Mouse (Mus musculus) lung, postnatal 36 days (tissue): ENCODE measurements at regions not wholly inside any gene's neighbourhood (a gene's known extent, or its start where the extent isn't known, plus 50 kb on each side); places are given as distances from the start of the nearest gene placed in this dataset.

Experiments
- DNase-seq: peaks from one replicate; pipeline ENCODE4 v3.0.0; 2022; ENCODE audit warnings: mixed read lengths

DNA sequence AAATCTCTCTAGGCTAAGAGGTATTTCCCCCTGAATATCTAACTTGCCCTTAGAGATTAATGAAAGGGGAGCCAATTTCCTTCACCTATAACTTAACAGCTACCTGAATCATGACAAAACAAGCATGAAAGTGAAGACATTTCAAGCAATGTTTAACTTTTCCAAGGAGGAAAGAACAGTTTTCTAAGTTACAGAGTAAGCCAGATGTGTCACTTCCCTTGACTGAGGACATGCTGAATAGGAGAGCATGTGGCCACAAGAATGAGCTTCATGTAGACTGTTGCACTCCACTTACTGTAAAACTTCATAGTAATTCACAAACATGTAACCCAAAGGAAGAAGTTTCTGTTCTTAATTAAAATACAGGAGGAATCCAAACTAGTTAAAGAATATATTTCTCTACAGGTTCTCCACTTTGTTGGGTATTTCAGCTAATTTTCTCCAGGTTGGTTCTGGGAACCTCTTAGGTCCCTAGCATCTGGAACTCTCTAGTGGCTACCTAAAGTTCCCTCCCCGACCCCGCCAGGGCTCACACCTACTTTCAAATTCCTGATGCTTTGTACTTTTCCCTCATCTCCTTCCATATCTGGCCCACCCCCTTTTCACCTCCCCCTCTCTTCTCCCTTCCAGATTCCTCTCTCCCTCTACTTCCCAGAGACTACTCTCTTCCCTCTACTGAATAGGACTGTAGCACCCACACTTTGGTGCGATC lies 142.0 kb upstream of the Tyrp1 start:
- no peak for DNase-seq

DNA sequence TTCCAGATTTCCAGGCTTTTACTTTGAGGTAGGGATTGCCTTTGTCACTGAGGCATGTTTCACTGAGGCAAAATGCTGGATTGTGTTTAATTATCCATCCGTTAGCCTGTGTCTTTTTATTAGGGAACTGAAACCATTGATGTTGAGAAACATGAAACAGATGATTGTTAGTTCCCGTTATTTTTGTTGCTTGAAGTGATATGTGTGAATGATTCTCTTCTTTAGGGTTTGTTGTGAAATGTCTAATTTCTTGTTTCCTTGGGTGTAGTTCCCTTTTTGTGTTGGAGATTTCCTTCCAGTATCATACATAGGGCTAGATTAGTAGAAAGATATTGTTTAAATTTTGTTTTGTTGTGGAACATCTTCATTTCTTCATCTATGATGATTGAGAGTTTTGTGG lies 121.2 kb upstream of the Tyrp1 start:
- DNase-seq, result no peak

DNA sequence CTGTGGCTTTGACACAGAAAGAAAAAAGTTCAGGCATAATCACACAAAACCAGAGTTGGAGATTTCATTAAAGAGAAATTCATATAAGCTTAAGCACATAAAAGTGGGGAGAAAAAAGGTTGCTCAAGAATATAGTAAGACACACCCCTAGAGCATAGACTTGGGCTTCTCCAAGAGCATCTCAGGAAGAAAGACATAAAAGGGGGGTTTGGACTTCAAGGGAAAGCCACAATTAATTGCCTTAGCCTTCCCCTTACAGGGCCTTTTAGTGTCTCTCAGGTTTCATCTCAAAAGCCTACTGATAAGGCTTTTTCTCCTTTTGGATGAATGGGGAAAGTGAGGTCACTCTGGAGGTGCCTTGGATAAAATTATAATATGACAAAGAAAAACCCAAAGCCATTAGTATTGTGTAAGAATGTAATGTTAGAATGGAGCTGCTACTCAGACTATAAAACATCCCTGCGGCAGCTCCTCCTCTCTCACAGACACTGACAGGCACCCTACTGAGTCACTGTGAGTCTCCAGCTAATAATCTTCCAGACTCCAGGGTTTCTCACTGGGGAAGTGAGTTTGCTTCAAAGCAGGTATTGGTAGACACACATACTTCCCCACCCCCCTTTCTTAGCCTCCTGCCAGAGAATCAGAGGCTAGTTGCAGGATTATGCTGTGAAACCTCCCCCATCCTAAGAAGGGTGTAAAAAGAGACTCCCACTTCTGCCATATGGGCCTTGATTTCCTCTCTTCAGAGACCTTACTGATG lies 88.8 kb upstream of the Tyrp1 start:
- no peak for DNase-seq

DNA sequence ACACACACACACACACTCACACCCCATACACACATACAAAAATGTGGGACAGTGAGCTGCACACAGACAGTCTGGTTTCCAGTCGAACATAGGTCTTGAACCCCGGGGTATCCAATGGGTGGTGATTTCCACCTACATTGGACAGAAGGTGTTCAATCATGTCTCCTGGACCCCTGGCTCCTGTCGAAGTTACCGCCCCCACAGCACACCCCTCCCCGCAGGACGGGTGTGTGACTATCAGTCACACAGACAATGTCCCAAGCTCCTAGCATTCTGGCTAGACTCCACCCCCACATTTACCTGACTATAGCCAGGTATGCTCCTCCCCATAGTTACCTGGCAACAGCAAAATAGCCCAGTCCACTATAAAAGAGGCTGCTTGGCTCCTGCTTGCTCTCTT lies 81.7 kb upstream of the Tyrp1 start:
- no peak for DNase-seq

DNA sequence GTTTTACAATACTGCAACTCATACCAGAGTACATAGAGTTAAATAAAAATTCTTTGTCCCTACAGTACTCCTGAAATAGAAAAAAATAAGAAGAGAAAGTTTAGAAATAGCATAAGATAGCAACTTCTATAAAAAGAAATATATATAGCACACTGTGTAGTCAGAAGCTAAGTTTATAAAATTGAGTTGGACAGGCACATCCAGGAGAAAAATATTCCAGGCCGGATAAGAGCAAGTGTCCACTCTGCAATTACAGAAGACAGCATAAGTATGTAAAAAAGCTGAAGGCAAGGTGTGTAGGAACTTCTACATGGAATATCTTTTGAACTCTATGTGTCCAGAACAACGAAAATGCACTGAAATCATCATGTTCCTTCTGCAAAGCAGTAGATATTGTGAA lies 77.8 kb upstream of the Tyrp1 start:
- no peak for DNase-seq

DNA sequence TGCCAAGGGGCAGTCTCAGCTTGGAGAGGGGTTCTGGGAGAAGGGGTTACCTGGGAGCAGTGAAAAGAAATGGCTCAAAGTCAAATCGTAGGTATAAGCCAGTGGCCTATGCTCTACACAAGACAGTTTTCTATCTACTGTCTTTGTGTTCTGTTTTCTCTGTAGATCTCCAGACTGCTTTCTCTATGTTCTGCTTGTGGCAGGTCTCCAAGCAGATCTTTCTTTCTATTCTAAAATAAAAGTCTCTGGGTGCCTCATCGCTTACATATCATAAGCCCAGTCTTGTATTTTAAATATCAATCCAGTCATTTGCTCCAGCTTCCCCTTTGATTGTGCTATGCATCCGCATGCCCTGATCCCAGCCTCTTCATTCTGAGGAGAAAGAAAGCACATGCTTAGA lies 69.9 kb upstream of the Tyrp1 start:
- DNase-seq, result no peak

DNA sequence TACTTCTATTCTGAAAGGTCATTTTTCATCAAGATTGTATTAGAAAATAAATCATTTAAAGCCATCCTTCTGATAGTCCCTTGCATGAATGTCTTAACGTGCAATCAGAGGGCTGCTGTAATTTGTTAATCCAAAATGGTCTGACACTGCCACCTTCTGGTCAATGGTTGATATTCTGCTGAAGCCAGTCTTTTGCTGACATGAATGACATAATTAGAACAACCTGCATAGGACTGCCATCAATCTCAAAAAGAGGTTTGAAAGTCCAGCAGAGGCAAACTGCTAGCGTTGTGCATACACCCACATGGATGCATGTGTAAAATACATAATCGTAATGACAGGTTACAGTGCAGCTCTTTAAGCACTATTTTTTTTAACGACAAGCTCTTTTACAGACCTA lies 68.1 kb upstream of the Tyrp1 start:
- DNase-seq, result peak; percentile 48

DNA sequence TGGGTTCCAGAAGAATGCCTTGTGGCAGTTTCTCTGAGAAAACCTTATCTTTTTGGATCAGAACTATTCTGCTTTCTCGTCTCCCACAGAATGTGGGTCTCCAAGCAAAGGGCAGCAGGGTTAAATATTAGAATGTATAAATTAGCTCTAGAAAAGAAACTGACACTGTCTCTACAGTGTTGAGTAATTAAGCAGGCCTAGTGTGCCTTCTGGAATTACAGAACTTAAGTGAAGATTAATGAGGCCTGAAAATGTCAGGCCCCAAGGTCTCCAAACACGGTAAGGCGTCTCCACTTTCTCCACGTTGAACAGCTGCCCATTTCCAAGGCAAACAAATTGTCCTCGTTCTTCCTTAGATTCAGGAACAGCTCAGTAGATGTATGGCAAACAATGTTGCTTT lies 66.5 kb upstream of the Tyrp1 start:
- DNase-seq, result no peak
